Mouse (Mus musculus) cortical plate, adult 2 months (tissue): ENCODE data around the gene Far2.

Source experiments
- CTCF ChIP-seq: fragments of 200-500 bp; IDR thresholded peaks from 2 replicates; pipeline ENCODE4 v1.5.1; 2011; ENCODE audit warnings: mild to moderate bottlenecking, control low read depth, low read length; ENCODE audit not compliant: insufficient read depth; ENCODE audit errors: extremely low read depth
- POLR2A ChIP-seq: fragments of 200-500 bp; IDR thresholded peaks from 2 replicates; pipeline ENCODE4 v1.6.1; 2011; ENCODE audit warnings: mild to moderate bottlenecking, low read length, control low read depth; ENCODE audit not compliant: insufficient read depth; ENCODE audit errors: extremely low read depth

GRCm38 (mm10) chr6:148063131-148063530 lies 16.1 kb downstream of the Far2 start:
- no peak for TF ChIP-seq CTCF
- no peak for TF ChIP-seq POLR2A
